Mouse (Mus musculus): ENCODE results near the gene Spata25. TPM values are rescaled to one million over a fixed set of nuclear protein-coding genes. Genes with fewer than 3 reads are reported as not detected.
"Not testable (repeated sequence)": the region's sequence is repeated elsewhere in the genome, so short reads cannot be mapped to it uniquely, and the experiment has no call there.

Gene Spata25
- 2.9 and 4.5 TPM in 2 replicates for polyA plus RNA-seq (2012; rRNA removed)

- H3K4me3 ChIP-seq (ENCODE audit: control insufficient read depth, insufficient read depth, low read length), result no peak within 1 kb of the TSS
- H3K27ac ChIP-seq (ENCODE audit: control insufficient read depth, insufficient read depth, low read length), result no peak within 1 kb of the TSS
- TF ChIP-seq CTCF (IDR thresholded peaks at IDR 0.05; ENCODE audit: borderline replicate concordance, control insufficient read depth, extremely low read depth, insufficient read depth, low read length, poor library complexity) (no peak), POLR2A (IDR thresholded peaks at IDR 0.05; ENCODE audit: control insufficient read depth, extremely low read depth, insufficient read depth, low read length, poor library complexity) (no peak)
- H3K36me3 ChIP-seq (ENCODE audit: control insufficient read depth, insufficient read depth, low read length), result 0 out of 2 replicates have a peak, but pooled peaks cover 3% of the 10 kb centered on the region
- no peaks in the 10 kb centered on the region for H3K27me3 ChIP-seq (ENCODE audit: control insufficient read depth, insufficient read depth, low read length)
- WGBS, result 96% methylated on average over 6 of the region's 6 CpGs
- DNase-seq, result no peak
- H3K4me1 ChIP-seq (replicated peaks; ENCODE audit: control insufficient read depth, insufficient read depth, low read length), result peaks cover 8% of the 10 kb centered on the region
These were observed at the start of gene Spata25 for GRCm38 (mm10) chr2:164828437-164828836. Spata25 (minus strand) TSS chr2:164828537.

- WGBS, result 86% methylated on average over 11 of the region's 11 CpGs
- H3K4me3 ChIP-seq (ENCODE audit: control insufficient read depth, insufficient read depth, low read length), result not testable (repeated sequence)
These were observed 49.3 kb upstream of the Spata25 start for GRCm38 (mm10) chr2:164877376-164878215.

DNA sequence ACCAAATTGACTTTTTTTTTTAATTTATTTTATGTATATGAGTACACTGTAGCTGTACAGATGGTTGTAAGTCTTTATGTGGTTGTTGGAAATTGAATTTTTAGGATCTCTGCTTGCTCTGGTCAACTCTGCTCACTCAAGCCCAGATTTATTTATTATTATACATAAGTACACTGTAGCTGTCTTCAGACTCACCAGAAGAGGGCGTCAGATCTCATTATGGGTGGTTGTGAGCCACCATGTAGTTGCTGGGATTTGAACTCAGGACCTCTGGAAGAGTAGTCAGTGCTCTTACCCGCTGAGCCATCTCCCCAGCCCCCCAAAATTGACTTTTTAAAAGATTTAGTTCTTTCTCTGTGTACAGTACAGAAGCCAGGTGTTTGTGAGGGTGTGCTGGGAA, 47.3 kb upstream of the Spata25 start:
- H3K4me1 ChIP-seq (replicated peaks; ENCODE audit: control insufficient read depth, insufficient read depth, low read length), result peaks cover 13% of the 10 kb centered on the region
- H3K27ac ChIP-seq (ENCODE audit: control insufficient read depth, insufficient read depth, low read length); H3K4me3 ChIP-seq (ENCODE audit: control insufficient read depth, insufficient read depth, low read length); H3K36me3 ChIP-seq (ENCODE audit: control insufficient read depth, insufficient read depth, low read length); H3K27me3 ChIP-seq (ENCODE audit: control insufficient read depth, insufficient read depth, low read length); DNase-seq: not testable (repeated sequence)
- WGBS, result 69% methylated on average over 2 of the region's 2 CpGs

More at GRCm38 (mm10) chr2:164877376-164878215, 49.3 kb upstream of the Spata25 start:
- H3K27me3 ChIP-seq (ENCODE audit: control insufficient read depth, insufficient read depth, low read length); H3K27ac ChIP-seq (ENCODE audit: control insufficient read depth, insufficient read depth, low read length); H3K36me3 ChIP-seq (ENCODE audit: control insufficient read depth, insufficient read depth, low read length); DNase-seq: not testable (repeated sequence)
- H3K4me1 ChIP-seq (replicated peaks; ENCODE audit: control insufficient read depth, insufficient read depth, low read length), result peaks cover 18% of the 10 kb centered on the region

- Histone ChIP-seq H3K27ac (ENCODE audit: control insufficient read depth, insufficient read depth, low read length) (no peak overlapping the region), H3K27me3 (ENCODE audit: control insufficient read depth, insufficient read depth, low read length) (no peaks in the 10 kb centered on the region), H3K4me1 (replicated peaks; ENCODE audit: control insufficient read depth, insufficient read depth, low read length) (peaks cover 12% of the 10 kb centered on the region), H3K4me3 (ENCODE audit: control insufficient read depth, insufficient read depth, low read length) (no peak overlapping the region), H3K36me3 (ENCODE audit: control insufficient read depth, insufficient read depth, low read length) (no peaks in the 10 kb centered on the region)
- 70% methylated on average over 1 of the region's 1 CpGs for WGBS
- TF ChIP-seq POLR2A (IDR thresholded peaks at IDR 0.05; ENCODE audit: control insufficient read depth, extremely low read depth, insufficient read depth, low read length, poor library complexity), result no peak
- DNase-seq, result no peak
These were observed 46.0 kb upstream of the Spata25 start for GRCm38 (mm10) chr2:164874239-164874769.

DNA sequence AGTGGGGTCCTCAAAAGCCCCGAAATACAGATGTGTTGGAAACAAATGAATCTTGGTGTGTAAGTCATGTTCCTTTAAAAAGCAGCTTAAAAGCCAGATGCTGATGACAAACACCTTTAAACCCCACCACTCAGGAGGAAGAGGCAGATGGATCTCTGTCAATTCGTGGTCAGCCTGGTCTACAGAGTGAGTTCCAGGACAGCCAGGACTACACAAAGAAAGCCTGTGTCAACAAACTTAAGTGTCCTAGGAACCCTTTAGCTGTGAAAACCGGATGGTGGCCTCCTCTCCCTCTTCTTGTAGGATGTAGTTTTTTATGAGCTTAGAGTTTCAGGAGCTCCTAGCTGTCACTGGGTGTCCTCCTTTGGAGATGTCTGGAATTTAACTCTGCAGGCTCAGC, 45.3 kb upstream of the Spata25 start:
- no peaks in the 10 kb centered on the region for H3K27me3 ChIP-seq (ENCODE audit: control insufficient read depth, insufficient read depth, low read length)
- peaks cover 13% of the 10 kb centered on the region for H3K4me1 ChIP-seq (replicated peaks; ENCODE audit: control insufficient read depth, insufficient read depth, low read length)
- no peak overlapping the region for H3K27ac ChIP-seq (ENCODE audit: control insufficient read depth, insufficient read depth, low read length)
- 56% methylated on average over 3 of the region's 3 CpGs for WGBS
- no peaks in the 10 kb centered on the region for H3K36me3 ChIP-seq (ENCODE audit: control insufficient read depth, insufficient read depth, low read length)
- H3K4me3 ChIP-seq (ENCODE audit: control insufficient read depth, insufficient read depth, low read length), result no peak overlapping the region
- no peak for DNase-seq
- TF ChIP-seq POLR2A (IDR thresholded peaks at IDR 0.05; ENCODE audit: control insufficient read depth, extremely low read depth, insufficient read depth, low read length, poor library complexity), result no peak
- no peak for TF ChIP-seq CTCF (IDR thresholded peaks at IDR 0.05; ENCODE audit: borderline replicate concordance, control insufficient read depth, extremely low read depth, insufficient read depth, low read length, poor library complexity)

DNA sequence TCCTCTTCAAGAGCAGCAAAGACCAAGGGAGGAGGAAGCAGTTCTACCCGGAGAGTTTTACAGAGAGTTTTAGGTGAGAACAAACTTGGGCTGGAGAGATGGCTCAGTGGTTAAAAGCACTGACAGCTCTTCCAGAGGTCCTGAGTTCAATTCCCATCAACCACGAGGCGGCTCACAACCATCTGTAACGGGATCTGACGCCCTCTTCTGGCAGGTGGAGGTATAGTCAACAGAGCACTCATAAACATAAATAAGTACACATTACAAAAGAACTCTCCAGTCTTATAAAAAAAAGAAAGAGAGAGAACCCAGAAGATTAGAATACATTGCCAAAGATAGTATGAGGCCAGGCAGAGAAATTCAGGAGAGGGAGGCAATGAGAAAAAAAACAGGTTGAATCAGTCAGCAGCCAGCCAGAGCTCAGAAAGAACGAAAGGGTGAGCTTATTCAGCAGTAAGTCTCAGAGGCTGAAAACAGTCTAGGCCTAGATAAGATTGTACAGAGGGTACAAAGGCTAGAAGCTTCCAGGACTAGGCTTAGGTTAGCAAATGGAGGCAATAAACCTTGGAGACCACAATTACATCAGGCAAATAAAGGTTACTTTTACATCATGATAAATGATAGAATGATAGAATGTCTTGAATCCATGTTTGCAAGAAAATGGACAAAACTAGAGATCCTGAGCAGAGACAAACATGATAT, 43.4 kb upstream of the Spata25 start:
- TF ChIP-seq CTCF (IDR thresholded peaks at IDR 0.05; ENCODE audit: borderline replicate concordance, control insufficient read depth, extremely low read depth, insufficient read depth, low read length, poor library complexity), result no peak
- no peak for TF ChIP-seq POLR2A (IDR thresholded peaks at IDR 0.05; ENCODE audit: control insufficient read depth, extremely low read depth, insufficient read depth, low read length, poor library complexity)
- Histone ChIP-seq H3K36me3 (ENCODE audit: control insufficient read depth, insufficient read depth, low read length) (no peaks in the 10 kb centered on the region), H3K4me3 (ENCODE audit: control insufficient read depth, insufficient read depth, low read length) (no peak overlapping the region), H3K4me1 (replicated peaks; ENCODE audit: control insufficient read depth, insufficient read depth, low read length) (peaks cover 14% of the 10 kb centered on the region; the same call in 1 of the 2 replicates), H3K27ac (ENCODE audit: control insufficient read depth, insufficient read depth, low read length) (no peak overlapping the region), H3K27me3 (ENCODE audit: control insufficient read depth, insufficient read depth, low read length) (no peaks in the 10 kb centered on the region)
- DNase-seq, result no peak
- WGBS, result 66% methylated on average over 6 of the region's 6 CpGs
